Mouse (Mus musculus): ENCODE measurements around the gene S100a8.

DNA sequence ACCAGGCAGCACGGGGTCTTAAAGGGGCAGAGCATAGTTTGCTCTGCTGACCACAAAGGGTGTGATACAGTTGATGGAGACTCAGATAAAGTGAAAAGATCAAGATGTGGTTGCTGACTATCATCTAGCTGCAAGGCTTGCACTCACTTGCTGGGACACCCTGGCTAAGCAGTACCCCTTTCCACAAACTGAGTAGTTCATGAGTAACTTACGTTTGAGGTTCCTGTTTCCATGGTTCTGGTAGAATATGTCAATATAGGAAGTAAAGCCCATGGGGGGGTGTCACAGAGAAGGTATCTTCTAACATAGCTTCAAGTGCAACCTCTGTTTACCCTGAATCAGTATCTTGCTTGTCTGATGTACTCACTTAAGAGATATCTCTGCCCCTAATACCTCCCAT lies 24.7 kb downstream of the S100a8 start:
- TF ChIP-seq CTCF (IDR thresholded peaks at IDR 0.05; ENCODE audit: low read depth) (no peak), EP300 (optimal IDR thresholded peaks at IDR 0.05) (no peak)

Data from stomach, postnatal 0 days (tissue).